8 mouse cellular contexts compared by ENCODE assay signal in the genomic region with DNA sequence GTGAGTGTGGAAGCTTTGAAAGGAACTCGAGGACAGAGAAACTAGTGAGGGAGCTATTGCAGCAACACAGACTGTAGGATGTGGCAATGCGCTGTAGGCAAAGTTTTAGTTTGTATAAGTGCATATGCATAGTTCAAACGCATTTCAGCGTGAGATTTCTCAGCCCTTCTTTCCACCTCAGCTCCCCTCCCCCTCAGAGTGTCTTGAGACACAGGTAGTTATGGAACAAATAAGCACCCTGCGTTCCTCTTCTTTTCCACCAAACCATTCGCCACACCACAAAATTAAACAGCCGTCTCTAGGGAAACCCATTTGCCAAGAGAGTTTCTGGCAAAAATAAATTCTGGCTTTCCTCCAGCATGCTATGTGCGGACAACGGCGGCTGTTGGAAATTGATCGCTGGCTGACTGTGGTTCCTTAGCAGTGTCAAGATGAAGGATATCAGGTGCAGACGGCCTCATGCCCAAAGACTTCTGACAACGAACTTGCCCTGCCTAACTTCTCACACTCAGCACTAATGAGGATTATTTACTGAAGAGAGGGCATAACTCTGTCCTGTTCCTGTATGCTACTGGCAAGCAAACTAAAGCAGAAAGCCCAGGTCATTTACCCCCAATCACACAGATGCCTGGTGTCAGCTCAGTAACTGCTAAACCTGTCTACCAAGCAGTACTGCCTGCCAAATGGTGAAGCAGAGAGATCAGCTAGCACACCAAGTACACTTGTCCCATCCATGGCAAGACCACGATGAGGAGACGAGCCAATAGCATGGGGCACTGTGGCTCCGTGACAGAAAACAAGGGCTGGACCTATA. TPM values are rescaled to one million over a fixed set of nuclear protein-coding genes. Genes with fewer than 3 reads are reported as not detected.
DNase-seq lines count a peak whose midpoint lies in the region; ATAC-seq lines count a peak whose summit lies in the region.

No protein-coding gene starts in this region.

- no peaks in the 10 kb centered on the region for H3K36me3 ChIP-seq in forebrain, embryonic 15.5 days
- no peaks in the 10 kb centered on the region for H3K36me3 ChIP-seq in forebrain, embryonic 12.5 days (replicated peaks)

- WGBS in forebrain, embryonic 15.5 days: 47% methylated on average over 16 of the region's 16 CpGs
- 86% methylated on average over 16 of the region's 16 CpGs for WGBS in forebrain, embryonic 12.5 days

- no peaks in the 10 kb centered on the region for H3K27me3 ChIP-seq in forebrain, embryonic 15.5 days
- H3K27me3 ChIP-seq in forebrain, embryonic 12.5 days: no peaks in the 10 kb centered on the region

- peak overlapping the region; percentile 22; the same call in 1 of the 2 replicates for H3K4me2 ChIP-seq in forebrain, embryonic 15.5 days (replicated peaks)
- H3K4me2 ChIP-seq in forebrain, embryonic 12.5 days: no peak overlapping the region

- H3K9me3 ChIP-seq in forebrain, embryonic 15.5 days: no peaks in the 10 kb centered on the region
- H3K9me3 ChIP-seq in forebrain, embryonic 12.5 days: no peaks in the 10 kb centered on the region

- peak overlapping the region; percentile 52 for H3K27ac ChIP-seq in forebrain, embryonic 15.5 days (replicated peaks)
- H3K27ac ChIP-seq in forebrain, embryonic 12.5 days: no peak overlapping the region

- no peak overlapping the region for H3K9ac ChIP-seq in forebrain, embryonic 15.5 days (replicated peaks)
- H3K9ac ChIP-seq in forebrain, embryonic 12.5 days: no peak overlapping the region

- 0 out of 2 replicates have a peak, but pooled peaks have one; percentile 43 for ATAC-seq in forebrain, embryonic 15.5 days (replicated peaks)
- ATAC-seq in forebrain, embryonic 12.5 days (ENCODE audit: low FRiP score): no peak
- ATAC-seq in megakaryocyte, adult 5-6 weeks (ENCODE audit: poor library complexity, severe bottlenecking): peak; percentile 61

- peak; percentile 77 for DNase-seq in CD4-positive helper T cell, adult 2 months (ENCODE audit: low read depth, low spot score)
- peak; percentile 55 for DNase-seq in cerebellum, adult 8-10 months
- DNase-seq in heart, adult 9 months (ENCODE audit: low spot score in 2 of 2): peak; percentile 18 to 68
- DNase-seq in layer of hippocampus, postnatal 10 days (ENCODE audit: low spot score in 2 of 2): peak; percentile 31 to 42
- DNase-seq in embryo, embryonic 11 days: no peak

- H3K4me3 ChIP-seq in forebrain, embryonic 15.5 days: no peak overlapping the region
- no peak overlapping the region for H3K4me3 ChIP-seq in forebrain, embryonic 12.5 days (replicated peaks)

- peaks cover 18% of the 10 kb centered on the region for H3K4me1 ChIP-seq in forebrain, embryonic 15.5 days
- no peaks in the 10 kb centered on the region for H3K4me1 ChIP-seq in forebrain, embryonic 12.5 days

RNA-seq across cellular contexts. Expression of a gene that starts 25.2 kb away (rescaled TPM):
- 31.5 and 31.9 TPM in 2 replicates for polyA plus RNA-seq in forebrain, embryonic 15.5 days (2015; fragmentation: Nextera tagmentation; extraction: Ambion mirVana)
- polyA plus RNA-seq in forebrain, embryonic 12.5 days (2016; fragmentation: Nextera tagmentation; extraction: Ambion mirVana): 22.1 and 22.6 TPM in 2 replicates
- total RNA-seq in layer of hippocampus, postnatal 10 days (2021): 10 to 100 TPM; 55.2 to 60.1 TPM
- 138 and 149 TPM in 2 replicates for total RNA-seq in megakaryocyte, adult 5-6 weeks (2015)
- total RNA-seq in megakaryocyte, adult 5-6 weeks (2017): 55.5 and 60.0 TPM in 2 replicates
